Mouse (Mus musculus) layer of hippocampus, postnatal 25 days (tissue): Measurements from ENCODE around the gene Carmil3. TPM values are rescaled to one million over a fixed set of nuclear protein-coding genes. Genes with fewer than 3 reads are reported as not detected.
A peak's percentile ranks its signal among the peaks of the same experiment; 100 is the strongest.

Source experiments
- DNase-seq, 2 experiments: peaks; one replicate each; pipeline ENCODE4 v3.0.0; 2022; ENCODE audit warnings: mixed read lengths in 2 of 2, low spot score in 1 of 2; ENCODE audit errors: extremely low spot score in 1 of 2
- total RNA-seq, 2 experiments: library from RNA; stranded (reverse); gene quantifications; 2 replicates each; pipeline ENCODE4 v1.2.3; 2021

The Carmil3 gene
- total RNA-seq, 2 experiments from 2014 or later = 47.0 to 66.6 TPM

DNA sequence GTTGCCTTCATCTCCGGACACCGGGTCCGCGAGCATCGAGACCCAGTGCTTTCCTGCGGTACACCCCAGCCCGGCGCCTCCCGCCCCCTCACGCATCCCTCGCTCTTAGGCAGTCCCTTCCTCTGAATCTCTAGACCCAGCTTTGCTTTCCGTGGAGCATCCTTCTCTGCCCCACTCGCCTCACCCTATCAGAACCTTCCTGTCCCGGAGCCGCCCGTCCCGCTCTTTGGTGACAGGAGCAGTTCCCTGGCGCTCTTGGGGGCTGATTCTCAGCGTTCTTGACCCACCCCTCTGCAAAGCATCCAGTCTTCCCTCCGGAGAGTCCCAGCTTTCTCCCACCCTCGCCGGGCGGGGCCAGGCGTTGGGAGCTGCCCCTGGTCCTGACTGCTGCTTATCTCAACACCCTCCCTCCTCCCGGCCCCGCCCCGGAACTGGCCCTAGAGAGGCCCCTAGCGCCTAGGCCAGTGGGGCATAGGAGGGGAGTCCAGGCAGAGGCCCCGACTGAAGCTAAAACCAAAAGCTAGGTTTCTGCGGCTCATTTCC is 911 bp downstream of the Carmil3 start:
- peak; percentile 42 to 58 for DNase-seq

DNA sequence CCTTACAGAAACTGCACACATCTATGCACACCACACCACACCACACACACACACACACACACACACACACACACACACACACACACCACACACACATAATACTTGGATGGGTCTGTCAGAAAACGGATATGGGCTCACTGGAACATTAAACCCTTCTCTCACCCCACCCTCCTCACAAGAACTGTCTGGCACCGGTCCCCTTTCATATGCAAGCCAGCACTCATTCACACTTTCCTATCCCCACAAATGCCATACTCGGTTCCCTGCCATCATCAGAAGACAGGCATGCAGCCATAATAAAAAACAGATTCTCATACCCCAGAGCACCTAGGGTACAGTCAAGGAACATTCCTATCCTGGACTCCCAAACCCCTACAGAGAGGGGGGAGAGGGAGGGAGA is 1.7 kb downstream of the Carmil3 start:
- no peak for DNase-seq

DNA sequence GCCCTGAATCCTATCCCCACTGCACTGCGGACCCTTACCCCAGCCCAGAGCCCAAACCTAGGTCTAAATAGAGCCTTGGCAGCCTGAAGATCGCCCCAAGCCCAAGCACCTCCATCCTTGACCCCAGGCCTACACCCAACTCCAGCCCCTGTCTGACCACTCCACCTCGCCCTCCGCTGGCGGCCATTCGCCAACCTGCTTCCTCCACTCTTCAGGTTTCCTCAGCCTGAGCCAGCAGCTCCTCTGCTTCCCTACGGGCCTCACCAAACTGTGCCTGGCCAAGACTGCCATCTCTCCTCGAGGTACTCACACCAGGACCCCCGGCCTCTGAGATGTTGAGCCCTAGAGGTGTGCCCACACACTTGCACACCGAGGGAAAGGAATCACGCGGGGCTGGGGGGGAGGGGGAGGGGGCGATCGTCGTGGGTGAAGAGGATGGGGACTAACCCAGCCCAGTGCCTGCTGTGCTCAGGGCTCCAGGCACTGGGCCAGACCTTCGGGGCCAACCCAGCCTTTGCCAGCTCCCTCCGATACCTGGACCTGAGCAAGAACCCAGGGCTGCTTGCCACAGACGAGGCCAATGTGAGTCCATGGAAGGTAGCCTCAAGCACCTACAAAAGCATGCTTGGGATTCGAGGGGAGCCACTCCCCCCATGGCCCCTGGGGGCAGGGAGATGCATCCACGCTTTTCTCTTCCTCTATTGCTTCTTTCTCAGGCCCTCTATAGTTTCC is 5.2 kb downstream of the Carmil3 start:
- DNase-seq = no peak

DNA sequence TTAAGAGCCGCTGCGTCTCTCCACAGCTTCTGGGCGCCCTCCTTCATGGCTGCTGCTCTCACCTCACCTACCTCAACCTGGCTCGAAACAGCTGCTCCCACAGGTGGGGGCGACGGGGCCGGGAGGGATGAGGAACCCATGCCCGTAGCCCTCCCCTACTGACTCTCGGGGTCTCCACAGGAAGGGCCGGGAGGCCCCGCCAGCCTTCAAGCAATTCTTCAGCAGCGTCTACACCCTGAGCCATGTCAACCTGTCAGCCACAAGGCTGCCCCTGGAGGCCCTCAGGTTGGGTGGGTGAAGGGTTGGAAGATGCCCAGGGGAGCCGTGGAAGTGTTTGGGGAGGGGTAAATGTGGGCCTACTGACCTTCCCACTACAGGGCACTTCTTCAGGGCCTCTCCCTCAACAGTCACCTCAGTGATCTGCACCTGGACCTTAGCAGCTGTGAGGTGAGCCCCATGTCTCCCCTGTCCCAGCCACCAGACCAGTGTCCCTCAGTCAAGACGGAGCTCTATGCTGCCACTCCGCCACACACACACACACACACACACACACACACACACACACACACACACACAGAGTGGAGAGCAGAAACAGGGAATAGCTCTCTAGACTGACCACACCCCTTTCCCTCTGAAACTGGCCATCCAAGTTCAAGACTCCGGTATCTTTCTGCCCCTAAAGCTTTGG is 6.5 kb downstream of the Carmil3 start:
- no peak for DNase-seq

DNA sequence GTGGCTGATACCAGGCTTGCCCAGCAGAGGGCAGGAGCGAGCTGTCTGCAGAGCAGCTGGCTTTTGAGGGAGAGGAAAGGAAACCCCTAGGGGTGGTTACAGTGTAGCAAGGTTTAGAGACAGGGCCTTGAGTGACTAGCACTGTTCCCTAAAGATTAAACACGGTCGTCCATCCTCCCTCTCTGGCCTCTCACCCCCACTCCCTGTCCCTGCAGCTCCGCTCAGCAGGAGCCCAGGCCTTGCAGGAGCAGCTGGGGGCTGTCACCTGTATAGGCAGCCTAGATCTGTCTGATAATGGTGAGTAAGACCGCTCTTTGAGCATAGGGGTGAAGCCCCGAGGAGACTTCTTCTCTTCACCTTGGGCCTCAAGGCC is 7.0 kb downstream of the Carmil3 start:
- peak; percentile 86 to 98 for DNase-seq

DNA sequence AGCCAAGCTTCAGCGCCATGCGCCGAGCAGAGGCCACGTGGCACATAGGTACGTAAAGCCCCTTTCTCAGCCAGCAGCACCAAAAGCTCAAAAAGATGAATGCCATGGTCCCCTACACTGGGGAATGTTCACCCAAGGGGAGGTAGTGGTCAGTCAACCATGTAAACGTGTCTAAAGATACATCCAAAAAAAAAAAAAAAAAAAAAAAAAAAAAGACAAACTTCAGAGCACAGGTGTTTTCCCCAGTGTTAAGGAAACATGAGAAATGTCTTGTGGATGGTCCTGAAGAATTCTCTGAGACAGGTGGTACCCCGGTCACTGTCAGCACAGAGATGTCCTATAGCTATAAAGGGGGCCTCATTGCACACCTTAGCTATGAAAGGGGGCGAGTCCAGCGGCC is 15.2 kb downstream of the Carmil3 start:
- DNase-seq = no peak

DNA sequence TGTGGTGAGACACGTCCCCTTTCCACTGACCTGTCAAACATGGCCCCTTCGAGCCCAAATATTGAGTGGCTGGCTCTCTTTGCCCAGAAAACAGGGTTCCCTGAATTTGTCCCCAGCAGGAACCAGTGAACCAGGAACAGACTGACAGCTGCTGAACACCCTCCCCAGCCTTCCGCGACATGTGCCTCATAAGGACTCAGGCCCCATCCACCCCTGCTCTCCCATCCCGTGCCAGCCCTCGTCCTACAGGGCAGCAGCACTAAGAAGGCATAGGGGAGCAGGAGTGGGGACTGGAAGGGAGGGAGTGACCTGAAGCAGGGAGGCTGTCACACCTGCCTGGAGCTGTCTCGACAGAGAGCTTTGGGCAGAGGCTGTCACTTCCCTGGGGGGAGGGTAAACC is 17.4 kb downstream of the Carmil3 start:
- no peak for DNase-seq

DNA sequence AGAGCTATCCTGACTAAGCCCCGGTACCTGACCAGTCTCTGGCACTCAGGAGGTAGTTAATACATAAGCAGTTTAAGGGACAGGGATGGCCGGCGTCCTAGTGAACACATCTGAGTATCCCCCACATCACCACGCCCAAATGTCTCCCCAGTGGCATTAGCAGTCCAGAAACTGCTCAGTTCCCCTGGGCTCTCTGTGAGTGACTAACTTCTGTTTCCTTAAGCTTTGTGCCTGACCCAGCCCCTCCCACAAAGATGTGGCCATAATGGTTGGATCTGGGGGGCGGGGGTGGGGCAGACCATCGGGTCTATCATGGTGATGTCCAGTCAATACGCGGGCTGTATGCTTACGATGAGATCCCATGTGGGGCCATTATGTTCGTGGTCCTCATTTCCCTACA is 19.1 kb downstream of the Carmil3 start:
- DNase-seq = no peak

DNA sequence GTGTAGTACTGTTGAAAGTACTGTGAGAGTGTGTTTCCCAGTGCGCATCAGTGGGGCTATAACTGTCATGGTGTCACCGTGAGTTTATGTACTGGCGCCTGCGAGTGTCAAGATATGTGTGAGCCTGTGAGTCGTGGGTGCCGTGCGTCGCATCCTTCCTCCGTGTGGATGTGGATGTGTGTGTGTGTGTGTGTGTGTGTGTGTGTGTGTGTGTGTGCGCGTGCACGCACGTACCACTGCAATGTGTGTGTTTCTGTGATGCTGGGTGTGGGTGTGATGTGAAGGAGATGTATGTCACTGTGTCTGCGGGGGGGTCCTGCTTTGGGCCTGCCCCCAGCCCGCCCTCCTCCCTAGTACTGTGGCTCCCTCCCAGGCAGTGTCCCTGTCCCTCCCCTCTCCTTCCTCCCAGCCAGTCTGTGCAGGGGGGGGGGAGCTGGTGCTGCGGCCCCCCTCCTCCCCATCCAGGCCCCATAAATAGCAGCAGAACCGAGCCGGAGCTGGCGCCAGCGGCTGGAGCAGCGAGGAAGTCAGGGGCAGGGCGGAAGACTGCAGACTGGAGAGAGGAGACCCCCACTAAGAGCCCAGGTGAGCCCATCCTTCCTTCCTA is 19.8 kb downstream of the Carmil3 start, which contains the start of gene Cpne6:
TSS of gene Cpne6 (plus strand) at position 321 of the 607 bp plus-strand sequence.
- peak in 1 of 2 experiments; percentile 46 for DNase-seq

DNA sequence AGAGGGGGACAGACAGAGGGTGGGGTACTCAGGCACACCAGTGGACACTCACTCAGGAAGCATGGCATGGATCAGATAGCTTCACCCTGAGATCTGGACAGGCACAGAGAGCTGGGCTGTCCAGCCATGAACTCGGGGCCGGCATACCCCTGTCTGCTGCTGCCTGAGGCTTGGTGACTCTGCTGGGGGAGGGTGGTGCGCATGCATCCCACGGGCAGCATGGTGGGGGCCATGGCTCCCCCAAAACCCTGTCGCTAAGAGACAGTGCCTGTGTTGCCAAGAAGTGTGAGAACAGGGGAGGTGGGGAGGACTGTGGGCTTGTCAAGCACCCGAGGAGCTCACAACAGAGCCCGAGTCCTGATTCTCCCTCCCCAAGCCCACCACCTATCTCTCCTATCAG is 20.6 kb downstream of the Carmil3 start:
- DNase-seq = peak in 1 of 2 experiments; percentile 53

DNA sequence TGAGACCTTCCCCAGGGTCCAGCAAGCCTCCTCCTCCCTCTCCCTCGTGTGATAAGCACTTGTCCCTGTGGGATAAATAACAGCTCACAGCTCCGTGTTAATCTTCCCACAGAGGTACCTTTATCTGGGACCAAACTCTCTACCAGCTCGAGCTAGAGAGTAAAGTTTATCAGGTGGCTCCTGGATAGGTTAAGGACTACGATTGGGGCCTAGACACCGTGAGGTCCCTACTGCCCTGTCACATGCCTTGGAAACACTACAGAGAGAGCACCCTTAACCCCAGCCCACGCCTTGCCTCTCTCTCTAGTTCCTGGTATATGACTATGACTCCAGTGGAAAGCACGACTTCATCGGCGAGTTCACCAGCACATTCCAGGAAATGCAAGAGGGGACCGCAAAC is 23.5 kb downstream of the Carmil3 start:
- no peak for DNase-seq

DNA sequence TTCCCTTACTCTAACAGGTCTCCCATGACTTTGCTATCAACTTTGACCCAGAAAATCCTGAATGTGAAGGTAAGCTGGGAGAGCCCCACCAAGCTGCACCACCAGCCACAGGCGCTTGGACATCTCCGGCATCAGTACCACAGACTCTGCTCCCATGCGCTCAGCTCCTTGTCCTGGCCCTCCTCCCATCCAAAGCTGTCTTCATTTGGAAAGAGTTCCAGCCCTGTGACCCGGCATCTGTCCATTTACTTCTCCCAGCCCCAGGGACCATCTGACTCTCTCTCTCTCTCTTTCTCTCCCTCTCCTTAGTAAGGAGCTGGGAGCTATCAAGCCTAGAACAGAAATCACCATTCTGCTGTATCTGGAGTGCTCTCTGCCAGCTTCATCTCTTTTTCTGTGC is 25.4 kb downstream of the Carmil3 start:
- DNase-seq = no peak

DNA sequence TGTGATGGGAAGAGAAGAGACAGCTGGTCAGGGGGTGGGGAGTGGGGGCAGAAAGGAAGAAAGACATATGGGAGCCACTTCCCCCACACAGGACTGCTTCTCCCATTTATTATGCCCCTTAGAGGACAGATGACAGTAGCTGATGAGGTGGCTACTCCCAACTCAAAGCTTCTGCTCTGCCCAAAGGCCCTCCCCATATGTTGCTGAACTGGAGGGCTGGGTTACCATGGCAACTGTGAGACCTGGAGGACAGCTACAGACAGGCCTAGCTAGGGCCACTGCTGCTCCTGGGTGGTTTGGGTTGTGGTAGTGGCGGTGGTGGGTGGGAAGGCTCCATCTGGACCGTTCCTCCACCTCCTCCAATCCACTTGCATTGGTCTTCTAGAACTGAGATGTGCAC is 28.4 kb downstream of the Carmil3 start:
- peak in 1 of 2 experiments; percentile 56 for DNase-seq

DNA sequence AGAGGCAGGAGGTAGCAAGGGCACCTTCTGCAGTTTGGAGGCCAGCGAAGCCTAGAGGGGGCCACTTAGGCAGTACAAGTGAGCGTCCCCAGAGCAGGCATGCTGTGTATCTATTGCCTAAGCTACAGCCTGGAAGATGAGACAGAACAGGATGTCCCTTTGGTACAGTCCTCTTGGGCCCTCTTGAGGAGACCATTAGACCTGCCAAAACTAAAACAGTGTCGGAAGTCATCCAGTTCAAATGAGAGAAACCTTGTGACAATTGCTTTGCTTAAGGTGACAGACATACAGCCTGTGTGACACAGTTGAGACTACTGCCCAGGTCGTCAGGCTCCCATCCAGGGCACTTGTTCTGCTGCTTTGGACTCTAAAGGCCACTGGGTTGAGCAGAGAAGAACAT is 29.2 kb downstream of the Carmil3 start:
- no peak for DNase-seq

DNA sequence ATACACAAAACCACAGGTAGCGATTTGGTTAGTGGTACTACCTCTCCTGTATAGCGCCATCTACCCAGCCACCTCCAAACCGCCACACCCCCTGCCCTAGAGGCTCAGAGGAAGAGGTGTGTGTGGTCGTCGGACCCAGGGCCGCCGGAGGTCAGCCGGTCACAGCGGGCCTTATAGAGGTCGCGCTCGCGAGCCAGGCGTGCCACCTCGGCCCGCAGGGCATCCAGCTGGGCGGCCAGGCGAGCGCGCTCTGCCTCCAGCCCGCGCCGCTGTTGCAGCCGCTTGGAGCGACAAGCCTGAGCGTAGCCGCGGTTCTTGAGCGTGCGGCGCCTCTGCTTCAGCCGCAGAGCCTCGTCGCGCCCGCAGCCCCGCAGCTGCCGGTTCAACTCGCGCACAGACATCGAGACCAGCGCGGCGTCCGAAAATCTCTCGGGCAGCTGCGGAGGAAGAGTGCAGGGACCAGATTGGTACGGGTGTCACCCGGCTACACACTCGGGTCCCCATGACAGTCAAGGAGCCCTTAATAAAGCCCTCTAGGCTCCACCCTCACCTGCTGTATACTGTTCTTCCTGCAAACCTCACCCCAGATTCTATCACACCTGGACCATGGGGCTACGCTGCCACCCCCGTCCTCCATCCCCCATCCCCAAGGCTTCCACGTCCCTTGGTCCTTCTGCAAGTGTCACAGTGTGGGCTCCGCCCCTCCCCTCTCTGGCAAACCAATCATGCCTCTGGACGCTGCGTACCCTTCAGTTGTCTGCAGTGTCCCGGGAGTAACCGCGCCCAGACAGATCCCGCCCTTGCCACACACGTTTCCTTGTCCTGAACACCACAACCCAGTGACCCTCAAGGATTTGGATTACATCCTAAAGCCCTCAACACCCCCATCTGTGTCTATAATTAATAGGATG is 30.3 kb downstream of the Carmil3 start:
- DNase-seq = no peak

DNA sequence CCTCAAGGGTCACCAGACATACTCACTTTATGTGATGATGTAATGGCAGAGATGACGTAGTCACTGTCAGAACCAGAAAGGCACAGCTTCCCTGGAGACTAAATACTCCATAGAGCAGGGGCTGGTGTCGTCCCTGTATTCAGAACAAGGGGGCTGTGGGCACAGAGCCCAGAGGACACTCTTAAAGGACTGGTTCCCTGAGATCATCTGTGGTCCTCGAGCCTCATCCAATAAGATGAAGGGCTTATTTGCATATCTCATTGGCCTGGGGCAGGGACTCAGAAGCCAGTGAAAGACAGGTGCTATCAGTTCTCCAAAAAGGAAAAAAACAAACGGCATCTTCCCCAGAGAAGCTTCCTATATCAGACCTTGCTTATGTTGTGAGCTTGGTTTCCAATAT is 33.6 kb downstream of the Carmil3 start:
- DNase-seq = no peak

DNA sequence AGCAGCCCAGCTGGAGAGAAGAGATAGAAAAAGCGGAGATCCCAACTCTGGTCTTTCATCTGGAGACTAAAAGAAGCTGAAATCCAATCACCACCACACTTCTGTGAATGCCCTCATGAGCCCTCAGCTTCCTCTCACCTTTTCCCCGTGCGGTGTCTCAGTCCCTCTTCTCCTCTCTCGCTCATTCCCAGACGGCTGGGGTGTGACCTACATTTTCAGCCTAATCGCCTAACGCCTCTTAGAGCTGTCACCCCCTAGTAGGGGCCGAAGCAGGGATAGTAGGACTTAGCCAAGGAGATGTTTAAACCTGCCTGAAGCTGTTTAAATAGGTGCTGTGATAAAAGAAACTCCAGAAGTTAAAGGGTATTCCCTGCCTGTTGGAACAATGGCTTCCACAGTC is 34.3 kb downstream of the Carmil3 start, which contains the start of gene Nrl:
TSS of gene Nrl (minus strand) at position 197 of the 400 bp plus-strand sequence.
- no peak for DNase-seq

DNA sequence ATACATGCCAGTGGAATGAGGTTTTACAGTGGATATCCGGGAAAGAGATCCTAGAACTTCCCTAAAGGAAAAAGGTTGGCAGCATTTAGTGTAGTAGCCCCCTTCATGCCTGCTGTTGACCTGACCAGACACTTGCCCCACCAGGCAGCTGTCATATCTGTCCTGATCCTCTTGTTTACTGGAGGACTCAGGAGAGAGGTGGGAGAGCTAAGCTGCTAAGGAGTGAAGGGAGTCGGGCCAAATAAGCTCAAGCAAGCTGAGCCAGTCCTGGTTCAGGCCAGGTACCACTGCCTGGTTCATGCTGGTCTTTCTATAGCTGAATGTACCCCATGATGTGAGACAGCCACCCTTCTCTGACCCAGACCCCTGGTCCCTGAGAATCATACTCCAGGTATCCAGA is 36.2 kb downstream of the Carmil3 start:
- no peak for DNase-seq

DNA sequence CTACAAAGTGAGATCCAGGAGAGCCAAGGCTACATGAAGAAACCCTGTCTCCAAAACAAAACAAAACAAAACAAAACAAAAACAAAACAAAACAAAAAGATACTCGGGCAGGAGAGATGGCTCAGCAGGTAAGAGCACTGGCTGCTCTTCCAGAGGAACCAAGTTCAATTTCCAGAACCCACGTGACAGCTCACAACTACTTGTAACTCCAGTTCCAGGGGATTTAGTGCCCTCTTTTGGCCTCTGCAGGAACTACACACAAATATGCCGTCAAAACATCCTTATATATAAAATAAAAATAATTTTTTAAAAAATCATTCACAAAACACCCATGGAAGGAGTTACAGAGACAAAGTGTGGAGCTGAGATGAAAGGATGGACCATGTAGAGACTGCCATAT is 37.5 kb downstream of the Carmil3 start:
- no peak for DNase-seq

DNA sequence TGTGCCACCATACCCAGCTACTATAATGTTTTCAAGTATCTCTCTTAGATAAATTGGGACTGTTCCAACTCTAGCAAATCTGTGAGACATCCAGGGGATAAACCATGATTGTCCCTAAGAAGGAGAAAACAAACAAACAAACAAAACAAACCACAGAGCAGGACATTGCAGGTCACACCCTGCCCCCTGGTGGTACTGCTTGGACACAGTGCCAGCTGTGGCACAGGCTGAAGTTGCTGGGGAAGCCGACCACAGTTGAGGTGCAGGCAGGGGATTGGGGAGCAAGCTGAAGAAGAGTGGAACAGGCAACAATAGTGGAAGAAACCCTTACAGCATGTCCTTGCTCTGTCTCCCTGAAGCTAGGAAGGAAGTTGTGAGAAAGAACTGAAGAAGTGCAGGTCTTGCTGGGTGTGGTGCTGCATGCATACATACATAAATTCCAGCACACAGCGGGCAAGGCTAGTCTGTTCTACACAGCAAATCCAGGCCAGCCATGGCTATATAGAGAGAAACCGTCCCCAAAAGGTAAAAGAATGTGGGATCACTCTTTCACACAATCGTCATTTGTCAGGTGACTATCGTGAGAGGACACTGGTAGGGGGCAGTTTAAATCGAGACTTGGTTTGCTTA is 45.8 kb downstream of the Carmil3 start:
- peak in 1 of 2 experiments; percentile 62 for DNase-seq
